Mouse (Mus musculus) lung, adult 18-20 months (tissue): ENCODE data around the gene Trp53tg5.

ENCODE experiments used
- DNase-seq, 2 experiments: peaks; one replicate each; pipeline ENCODE4 v3.0.0; 2022; ENCODE audit warnings: mixed read lengths in 2 of 2

Gene Trp53tg5

GRCm38 (mm10) chr2:164449341-164450042, 24.0 kb downstream of the Trp53tg5 start:
- DNase-seq = peak in 1 of 2 experiments; percentile 66

DNA sequence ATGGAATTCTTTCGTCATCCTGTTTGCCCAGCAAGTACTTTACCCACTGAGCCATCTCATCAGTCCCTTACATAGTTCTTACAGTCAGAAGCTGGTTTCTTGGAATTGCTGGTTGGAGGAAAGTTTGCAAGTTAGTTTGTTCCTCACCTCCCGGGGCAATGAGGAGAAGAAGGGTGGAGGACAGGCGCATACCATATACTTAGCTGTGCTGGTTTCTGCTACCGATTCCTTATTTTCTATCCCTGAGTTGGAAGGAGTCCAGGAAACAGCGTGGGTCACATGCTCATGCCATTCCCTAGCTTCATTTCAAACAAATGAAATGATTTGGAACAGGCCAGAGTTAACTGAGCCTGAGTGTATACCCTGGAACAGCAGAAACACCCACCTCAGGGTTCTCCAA, 24.6 kb downstream of the Trp53tg5 start:
- no peak for DNase-seq

DNA sequence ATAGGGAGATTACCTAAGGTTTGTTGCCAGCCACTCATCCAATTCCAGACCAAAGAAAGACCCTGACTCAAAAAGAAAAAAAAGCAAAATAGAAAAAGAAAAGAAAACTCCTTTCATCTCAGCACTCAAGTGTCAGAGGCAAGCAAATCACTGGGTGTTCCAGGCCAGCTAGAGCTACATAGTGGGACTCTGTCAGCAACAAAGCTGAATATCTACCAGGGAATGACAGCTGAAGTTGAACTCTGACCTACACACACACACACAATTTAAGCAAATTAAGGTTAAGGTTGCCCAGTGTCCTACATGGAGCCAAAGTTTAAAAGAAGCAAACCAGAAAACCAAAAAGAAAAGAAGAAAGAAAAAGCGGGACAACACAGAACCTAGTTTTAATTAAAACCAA, 25.4 kb downstream of the Trp53tg5 start:
- no peak for DNase-seq

GRCm38 (mm10) chr2:164446086-164446469, 27.4 kb downstream of the Trp53tg5 start:
- DNase-seq = no peak

DNA sequence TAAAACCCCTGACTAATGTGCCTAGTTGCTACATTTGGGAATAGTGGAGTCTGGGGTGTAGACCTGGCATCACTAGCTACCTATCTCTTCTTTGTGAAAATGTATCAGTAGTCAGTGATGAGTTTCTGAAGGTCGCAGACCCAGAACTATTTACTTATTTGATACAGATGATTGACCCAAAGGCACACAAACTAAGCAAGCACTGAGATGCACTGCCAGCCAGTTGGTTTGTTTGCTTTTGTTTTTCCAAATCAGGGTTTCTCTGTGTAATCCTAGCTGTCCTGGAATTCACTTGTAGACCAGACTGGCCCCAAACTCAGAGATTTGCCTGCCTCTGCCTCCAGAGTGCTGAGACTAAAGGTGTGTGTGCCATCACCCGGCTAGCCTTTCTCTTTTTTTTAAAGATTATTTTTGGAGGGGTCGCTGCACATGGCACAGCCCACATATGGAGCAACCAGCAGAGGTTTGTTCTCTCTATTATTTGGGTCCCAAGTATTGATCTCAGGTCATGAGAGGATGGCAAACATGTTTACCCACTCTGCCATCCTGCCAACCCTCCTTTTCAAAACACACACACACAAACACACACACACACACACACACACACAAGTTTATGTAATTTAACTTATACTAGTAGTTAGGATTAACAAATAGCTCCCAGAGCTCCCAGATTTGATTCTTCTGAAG, 28.0 kb downstream of the Trp53tg5 start:
- no peak for DNase-seq

GRCm38 (mm10) chr2:164444701-164445100, 28.8 kb downstream of the Trp53tg5 start:
- no peak for DNase-seq

GRCm38 (mm10) chr2:164443460-164444000, 30.0 kb downstream of the Trp53tg5 start, which contains the start of gene Sdc4:
Gene Sdc4 (minus strand): TSS chr2:164443887.
- DNase-seq = peak in 1 of 2 experiments; percentile 41

- peak; percentile 92 to 95 for DNase-seq
These were observed 30.5 kb downstream of the Trp53tg5 start for GRCm38 (mm10) chr2:164443051-164443437.

- peak; percentile 58 to 74 for DNase-seq
These were observed 31.0 kb downstream of the Trp53tg5 start for GRCm38 (mm10) chr2:164442315-164443050.

DNA sequence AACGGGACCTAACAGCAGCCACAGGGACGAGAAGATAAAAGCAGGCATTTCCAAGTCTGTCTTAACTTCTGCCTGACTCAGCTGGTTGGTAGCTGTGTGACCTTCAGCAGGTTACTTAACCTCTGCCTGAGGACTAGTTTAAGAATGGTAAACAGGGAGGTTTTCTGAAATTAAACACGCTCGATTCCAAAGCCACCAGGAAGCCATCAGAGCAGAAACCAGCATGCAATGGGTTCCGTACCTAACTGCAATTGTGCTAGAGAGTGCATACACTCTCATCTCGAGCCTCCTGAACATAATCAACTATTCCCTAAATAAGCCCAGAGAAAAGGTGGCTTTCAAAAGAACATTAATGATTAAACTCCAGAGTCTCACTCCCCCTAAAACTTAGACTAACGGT, 31.8 kb downstream of the Trp53tg5 start:
- no peak for DNase-seq

GRCm38 (mm10) chr2:164441155-164441554, 32.4 kb downstream of the Trp53tg5 start:
- DNase-seq = peak; percentile 59 to 69

DNA sequence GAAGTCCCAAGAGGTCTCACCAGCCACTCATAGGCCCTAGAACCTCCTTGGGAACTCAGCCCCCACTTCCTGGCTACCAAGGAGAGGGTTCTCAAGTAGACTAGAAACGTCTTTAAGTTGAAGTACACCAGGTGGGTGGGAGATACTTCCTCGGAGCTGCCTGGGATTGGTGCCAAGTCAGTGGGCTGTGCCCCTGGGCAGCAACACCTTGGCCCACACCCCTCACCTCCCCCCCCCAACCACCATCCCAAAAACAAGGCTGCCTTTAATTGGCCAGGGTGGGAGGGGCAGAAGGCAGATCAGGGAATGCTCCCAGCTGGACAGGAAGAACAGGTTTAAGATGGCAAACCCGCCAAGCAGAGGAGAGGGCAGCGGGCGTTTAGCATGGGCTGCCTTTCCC, 33.2 kb downstream of the Trp53tg5 start:
- peak; percentile 82 to 86 for DNase-seq

GRCm38 (mm10) chr2:164439001-164439421, 34.5 kb downstream of the Trp53tg5 start:
- DNase-seq = no peak

- DNase-seq = no peak
These were observed 35.3 kb downstream of the Trp53tg5 start for GRCm38 (mm10) chr2:164438257-164438656.

GRCm38 (mm10) chr2:164437710-164438109, 35.8 kb downstream of the Trp53tg5 start:
- DNase-seq = no peak

- DNase-seq = peak; percentile 75 to 81
These were observed 36.6 kb downstream of the Trp53tg5 start for GRCm38 (mm10) chr2:164436961-164437360.

DNA sequence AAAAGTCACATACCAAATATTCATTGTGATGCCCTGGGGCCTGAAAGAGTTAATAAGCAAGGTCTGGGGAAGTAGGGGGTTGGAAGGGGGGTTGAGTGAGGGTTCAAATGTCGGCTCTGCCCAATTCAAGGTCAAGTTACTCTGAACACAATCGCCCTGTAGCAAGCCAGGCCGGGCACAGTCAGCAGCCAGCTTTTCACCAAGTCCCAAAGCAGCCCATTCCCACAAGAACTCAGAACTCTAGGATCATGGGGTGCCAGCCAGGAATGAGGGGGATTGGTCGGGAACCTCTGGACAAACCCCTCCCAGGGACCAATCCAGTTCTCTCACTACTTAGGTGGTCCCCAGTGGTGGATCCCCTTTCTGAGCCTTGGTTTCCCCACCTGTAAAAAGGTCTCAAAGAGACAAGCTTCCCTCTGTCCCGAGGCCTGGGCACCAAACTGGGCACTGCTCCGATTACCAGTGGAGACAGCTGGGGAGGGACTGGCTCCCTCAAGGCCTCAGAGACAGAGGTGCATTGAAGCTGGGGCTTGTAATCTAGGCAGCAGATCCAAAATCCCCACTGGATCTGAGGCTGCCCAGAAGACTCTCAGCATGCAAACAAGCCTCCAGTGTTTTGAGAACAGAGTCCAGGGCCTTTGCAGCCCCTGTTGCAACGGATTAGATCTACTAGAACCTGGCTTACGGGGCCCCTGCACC, 37.2 kb downstream of the Trp53tg5 start:
- DNase-seq = no peak

DNA sequence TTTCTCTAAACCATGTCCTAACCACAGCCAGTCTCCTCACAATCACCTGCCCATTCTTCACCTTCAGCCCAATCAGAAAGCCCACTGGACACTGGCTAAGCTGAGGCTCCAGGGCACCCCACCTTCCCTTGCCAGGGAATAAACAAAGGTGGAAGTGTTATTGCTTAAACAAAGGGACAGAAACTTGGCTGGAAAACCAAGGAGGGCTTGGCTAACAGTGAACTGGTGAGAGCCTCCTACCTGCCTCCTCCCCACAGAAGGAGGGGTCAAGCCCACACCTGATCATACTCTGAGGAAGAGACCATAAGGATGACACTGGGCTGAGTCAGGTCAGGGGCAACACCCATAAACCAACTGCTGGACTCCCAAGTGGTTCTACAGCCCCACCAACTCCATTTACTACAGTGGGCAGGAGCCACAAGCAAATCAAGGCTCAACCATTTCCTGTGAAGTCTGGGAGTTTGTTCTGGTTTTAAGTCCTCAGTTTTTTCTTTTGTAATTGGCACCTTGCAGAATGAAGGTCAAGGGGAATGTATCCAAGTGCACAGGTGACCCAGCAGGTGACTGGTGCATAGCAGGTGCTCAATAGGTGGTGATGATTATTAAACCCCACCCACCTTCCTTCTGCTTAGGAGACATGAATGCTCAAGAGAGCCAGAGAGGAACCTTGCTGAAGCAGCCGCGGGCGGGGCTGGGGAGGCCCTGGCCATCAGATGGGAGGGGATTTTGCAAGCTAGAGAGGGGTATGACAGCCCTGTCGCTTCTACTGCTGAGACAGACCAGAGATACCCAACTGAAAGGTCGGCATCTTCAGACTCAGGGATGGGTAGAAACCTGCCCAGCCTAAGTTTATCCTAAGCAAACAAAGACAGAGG, 38.1 kb downstream of the Trp53tg5 start:
- peak; percentile 53 to 79 for DNase-seq

DNA sequence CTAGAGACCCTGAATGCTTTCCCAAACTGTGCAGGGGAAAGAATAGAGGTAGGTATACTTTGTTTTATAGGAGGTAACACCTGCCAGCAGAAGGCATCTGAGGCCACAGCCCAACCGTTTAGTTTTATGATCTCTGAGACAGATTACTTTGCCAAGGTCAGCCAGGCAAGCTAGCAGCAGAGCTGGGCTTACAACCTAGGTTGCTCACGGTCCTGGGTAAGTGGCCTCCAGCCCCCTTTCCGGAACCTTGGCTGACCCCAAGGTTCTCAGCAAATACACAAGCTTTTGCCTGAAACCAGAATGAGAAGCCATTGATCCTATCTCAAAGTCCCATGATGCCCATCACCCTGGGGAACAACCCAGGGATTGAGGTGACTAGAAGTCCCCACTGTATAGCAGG, 38.8 kb downstream of the Trp53tg5 start:
- DNase-seq = no peak

- no peak for DNase-seq
These were observed 40.1 kb downstream of the Trp53tg5 start for GRCm38 (mm10) chr2:164433278-164433895.

- DNase-seq = peak; percentile 49 to 71
These were observed 40.9 kb downstream of the Trp53tg5 start for GRCm38 (mm10) chr2:164432541-164433191.
